Mouse (Mus musculus): Measurements from ENCODE around the gene Paqr5.

DNA sequence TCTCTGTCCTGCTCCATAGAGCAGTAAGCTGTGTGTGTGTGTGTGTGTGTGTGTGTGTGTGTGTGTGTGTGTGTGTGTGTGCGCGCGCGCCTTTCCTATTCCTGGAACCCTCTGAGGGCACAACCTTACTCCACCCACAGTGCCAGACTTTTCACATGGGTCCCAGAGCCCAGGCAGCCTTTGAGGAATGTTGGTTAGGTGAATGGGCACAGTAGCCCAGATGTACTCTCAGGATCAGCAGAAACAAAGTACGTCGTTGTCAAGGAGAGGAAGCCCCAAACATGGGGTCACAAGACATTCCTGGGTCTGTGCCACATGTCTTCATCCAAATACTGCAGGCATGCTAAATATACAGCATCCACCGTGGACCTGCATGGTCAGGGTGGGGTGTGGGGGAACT lies 60.7 kb downstream of the Paqr5 start:
- TF ChIP-seq CTCF (IDR thresholded peaks at IDR 0.05; ENCODE audit: low read depth): no peak
- TF ChIP-seq EP300 (IDR thresholded peaks at IDR 0.05; ENCODE audit: low read depth): no peak

Measured in liver, embryonic 14.5 days (tissue).